Mouse (Mus musculus) MEL (cell line): ENCODE data around the gene Zcchc14.

Experiments
- CTCF ChIP-seq, 3 experiments: IDR thresholded peaks in 2 of 3; conservative IDR thresholded peaks in 1 of 3; 2 replicates each; pipeline ENCODE4 v1.5.1; 2011 to 2012; ENCODE audit warnings: low read length in 3 of 3, low read depth in 2 of 3, mild to moderate bottlenecking in 2 of 3, improper control_type of control experiment in 1 of 3, inconsistent platforms in 1 of 3, mixed read lengths in 1 of 3, moderate library complexity in 1 of 3; ENCODE audit not compliant: control insufficient read depth in 1 of 3, insufficient read depth in 1 of 3, poor library complexity in 1 of 3, severe bottlenecking in 1 of 3
- HCFC1 ChIP-seq: IDR thresholded peaks from 2 replicates; pipeline ENCODE4 v1.6.1; 2012; ENCODE audit warnings: low read depth, mild to moderate bottlenecking, inconsistent platforms, low read length, improper control_type of control experiment, moderate library complexity
- MAFK ChIP-seq: IDR thresholded peaks from 2 replicates; pipeline ENCODE4 v1.6.1; 2011; ENCODE audit warnings: low read depth, mild to moderate bottlenecking, low read length, improper control_type of control experiment, borderline replicate concordance
- MAZ ChIP-seq: IDR thresholded peaks from 2 replicates; pipeline ENCODE4 v1.6.1; 2012; ENCODE audit warnings: low read depth, mild to moderate bottlenecking, inconsistent platforms, low read length, improper control_type of control experiment
- MYB ChIP-seq: IDR thresholded peaks from 2 replicates; pipeline ENCODE4 v1.6.1; 2011; ENCODE audit warnings: mild to moderate bottlenecking, low read depth, low read length, improper control_type of control experiment
- MYC ChIP-seq: IDR thresholded peaks from 2 replicates; pipeline ENCODE4 v1.6.1; 2011; ENCODE audit warnings: low read depth, mild to moderate bottlenecking, low read length, improper control_type of control experiment, moderate library complexity
- NELFE ChIP-seq: IDR thresholded peaks from 2 replicates; pipeline ENCODE4 v1.6.1; 2011; ENCODE audit warnings: low read depth, low read length, improper control_type of control experiment
- POLR2A ChIP-seq, 2 experiments: IDR thresholded peaks; 2 replicates each; pipeline ENCODE4 v1.6.1; 2011 to 2012; ENCODE audit warnings: low read length in 2 of 2, mild to moderate bottlenecking in 2 of 2, control low read depth in 1 of 2, improper control_type of control experiment in 1 of 2, low read depth in 1 of 2, moderate library complexity in 1 of 2; ENCODE audit not compliant: control insufficient read depth in 1 of 2, insufficient read depth in 1 of 2, poor library complexity in 1 of 2
- UBTF ChIP-seq: IDR thresholded peaks from 2 replicates; pipeline ENCODE4 v1.6.1; 2012; ENCODE audit warnings: low read depth, mild to moderate bottlenecking, inconsistent platforms, low read length, improper control_type of control experiment, moderate library complexity, borderline replicate concordance; ENCODE audit not compliant: insufficient read depth
- USF1 ChIP-seq: IDR thresholded peaks from 2 replicates; pipeline ENCODE4 v1.6.1; 2014; ENCODE audit warnings: low read depth, mild to moderate bottlenecking, inconsistent platforms, low read length, improper control_type of control experiment, moderate library complexity
- USF2 ChIP-seq, 2 experiments: IDR thresholded peaks; 2 replicates each; pipeline ENCODE4 v1.6.1; 2011 to 2012; ENCODE audit warnings: improper control_type of control experiment in 2 of 2, low read length in 2 of 2, borderline replicate concordance in 1 of 2, inconsistent platforms in 1 of 2, low read depth in 1 of 2, mild to moderate bottlenecking in 1 of 2; ENCODE audit not compliant: insufficient read depth in 1 of 2
- ZC3H11A ChIP-seq: IDR thresholded peaks from 2 replicates; pipeline ENCODE4 v1.6.1; 2012; ENCODE audit warnings: low read depth, mild to moderate bottlenecking, inconsistent platforms, low read length, improper control_type of control experiment
- ZNF384 ChIP-seq: IDR thresholded peaks from 2 replicates; pipeline ENCODE4 v1.6.1; 2012; ENCODE audit warnings: low read depth, mild to moderate bottlenecking, inconsistent platforms, low read length, improper control_type of control experiment

GRCm38 (mm10) chr8:121552506-121552905 lies 100.2 kb downstream of the Zcchc14 start:
- no peak for TF ChIP-seq CTCF (IDR thresholded peaks at IDR 0.05 in 2 of 3, conservative IDR thresholded peaks at IDR 0.05 in 1 of 3; ENCODE audit: control insufficient read depth in 1 of 3, insufficient read depth in 1 of 3, low read depth in 2 of 3, low read length in 3 of 3, poor library complexity in 1 of 3, severe bottlenecking in 1 of 3)
- no peak for TF ChIP-seq POLR2A (IDR thresholded peaks at IDR 0.05; ENCODE audit: control insufficient read depth in 1 of 2, insufficient read depth in 1 of 2, low read depth in 1 of 2, low read length in 2 of 2, poor library complexity in 1 of 2)
- TF ChIP-seq USF2 (IDR thresholded peaks at IDR 0.05; ENCODE audit: borderline replicate concordance in 1 of 2, insufficient read depth in 1 of 2, low read depth in 1 of 2, low read length in 2 of 2) = no peak
- no peak for TF ChIP-seq MYC
- TF ChIP-seq NELFE = no peak
- TF ChIP-seq ZNF384 = no peak
- no peak for TF ChIP-seq MAFK
- no peak for TF ChIP-seq HCFC1
- no peak for TF ChIP-seq MAZ
- TF ChIP-seq ZC3H11A = no peak
- no peak for TF ChIP-seq UBTF
- no peak for TF ChIP-seq USF1
- no peak for TF ChIP-seq MYB
